Mouse (Mus musculus) left cerebral cortex, postnatal 36 days (tissue): Measurements from ENCODE around the gene Cmip. TPM values are rescaled to one million over a fixed set of nuclear protein-coding genes. Genes with fewer than 3 reads are reported as not detected.

ENCODE experiments used
- DNase-seq, 2 experiments: peaks; one replicate each; pipeline ENCODE4 v3.0.0; 2021 to 2022; ENCODE audit warnings: low spot score in 2 of 2, mixed read lengths in 1 of 2
- intact Hi-C: fragments of 180-260 bp; cut with DNase I; formaldehyde crosslinking; loops from one replicate; pipeline ENCODE4 v1.15.1; 2025
- total RNA-seq, 2 experiments: library from RNA; stranded (reverse); gene quantifications; 2 replicates each; pipeline ENCODE4 v1.2.3; 2021

The Cmip gene
- total RNA-seq, 2 experiments from 2014 or later: 333 to 339 TPM

GRCm38 (mm10) chr8:117469431-117470341 lies 212.8 kb downstream of the Cmip start:
- no peak for DNase-seq
- intact Hi-C loops: loop anchor here (5.0 to 10.0 kb wide), 2 partner anchors 82 to 215 kb away; partner anchors contain the start of gene Cmip

DNA sequence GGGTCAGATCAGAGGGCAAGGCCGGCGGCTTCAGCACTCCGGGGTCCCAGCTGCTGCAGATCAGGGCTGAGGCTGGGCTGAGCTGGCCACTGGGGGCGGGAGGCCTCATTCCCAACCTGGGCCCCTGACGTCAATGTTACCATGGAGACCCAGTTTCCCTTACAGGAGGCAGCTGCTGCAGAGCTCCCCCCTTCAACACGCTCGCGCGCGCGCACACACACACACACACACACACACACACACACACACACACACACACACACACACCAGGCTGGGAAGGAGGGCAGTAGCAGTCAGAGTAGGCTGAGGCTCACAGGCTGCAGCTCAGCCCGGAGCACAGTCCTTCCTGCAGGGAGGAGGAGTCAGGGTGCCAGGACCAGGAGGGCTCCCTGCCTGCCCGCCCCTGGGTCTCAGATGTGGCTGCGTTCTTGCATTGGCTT lies 213.5 kb downstream of the Cmip start:
- intact Hi-C loops: no loop called here
- DNase-seq: peak; percentile 85 to 88

DNA sequence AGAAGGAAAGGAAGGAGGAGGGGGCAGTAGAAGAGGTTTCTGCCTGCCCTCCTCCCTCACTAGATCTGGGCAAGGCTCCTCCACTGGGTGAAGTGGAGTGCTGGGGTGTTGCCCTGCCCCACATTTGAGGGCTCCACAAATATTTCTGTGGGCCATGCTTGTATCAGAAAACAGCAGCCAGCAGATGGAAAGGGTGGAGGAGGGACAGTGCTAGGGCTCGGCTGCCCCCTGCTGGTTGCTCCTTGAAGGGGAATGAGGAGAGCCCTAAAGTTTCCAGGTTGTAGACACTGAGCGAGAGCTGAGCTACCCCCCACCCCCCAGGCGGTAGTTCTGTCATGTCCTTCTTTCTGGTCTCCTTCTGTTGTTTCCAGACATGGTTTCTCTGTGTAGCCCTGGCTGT lies 214.3 kb downstream of the Cmip start:
- intact Hi-C loops: no loop called here
- peak; percentile 66 to 70 for DNase-seq

DNA sequence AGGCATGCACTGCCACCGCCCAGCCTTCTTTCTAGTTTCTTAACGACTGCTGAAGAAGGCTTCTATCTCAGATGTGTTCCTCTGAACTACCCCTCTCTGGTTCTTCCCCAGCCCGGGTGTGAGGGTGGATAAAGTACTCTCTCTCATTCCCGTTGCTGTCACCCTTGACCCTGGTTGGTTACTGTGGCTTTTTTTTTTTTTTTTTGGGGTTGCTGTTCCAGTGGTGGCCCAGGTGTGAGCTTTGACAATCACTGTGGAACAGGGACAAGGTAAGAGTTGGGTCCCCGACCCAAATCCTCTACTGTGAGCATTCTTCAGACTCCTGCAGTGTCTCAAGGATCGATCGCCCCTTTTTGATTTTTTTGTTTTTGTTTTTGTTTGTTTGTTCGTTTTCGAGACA lies 214.8 kb downstream of the Cmip start:
- no peak for DNase-seq
- intact Hi-C loops: no loop called here

- DNase-seq: no peak
- intact Hi-C loops: no loop called here
Measured at GRCm38 (mm10) chr8:117472332-117472731, 215.5 kb downstream of the Cmip start.

DNA sequence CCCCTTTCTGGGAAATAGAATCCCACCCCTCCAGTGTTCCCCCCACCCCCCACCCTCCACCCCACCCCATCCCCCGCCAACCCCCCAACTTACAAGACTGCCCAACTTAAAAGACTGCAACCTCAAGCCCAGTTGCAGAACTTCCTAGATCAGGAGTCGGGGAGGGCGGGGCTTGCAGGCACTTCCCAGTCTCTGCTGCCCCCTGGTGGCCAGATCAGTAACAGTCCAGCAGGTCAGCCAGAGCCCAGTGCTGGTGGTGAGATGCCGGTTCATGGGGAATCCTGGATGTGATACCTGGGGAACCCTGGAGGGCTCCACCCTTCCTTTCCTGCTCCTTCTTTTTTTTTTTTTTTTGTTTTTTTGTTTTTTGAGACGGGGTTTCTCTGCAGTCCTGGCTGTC lies 218.1 kb downstream of the Cmip start:
- intact Hi-C loops: loop anchor here (1.0 to 5.0 kb wide), 4 partner anchors 72 to 533 kb away; partner anchors contain the start of gene Atmin
- peak; percentile 84 to 90 for DNase-seq

- intact Hi-C loops: loop anchor here (1.0 to 5.0 kb wide), 5 partner anchors 71 to 534 kb away; partner anchors contain the start of gene Atmin
- no peak for DNase-seq
Measured at GRCm38 (mm10) chr8:117475819-117476218, 219.0 kb downstream of the Cmip start.

DNA sequence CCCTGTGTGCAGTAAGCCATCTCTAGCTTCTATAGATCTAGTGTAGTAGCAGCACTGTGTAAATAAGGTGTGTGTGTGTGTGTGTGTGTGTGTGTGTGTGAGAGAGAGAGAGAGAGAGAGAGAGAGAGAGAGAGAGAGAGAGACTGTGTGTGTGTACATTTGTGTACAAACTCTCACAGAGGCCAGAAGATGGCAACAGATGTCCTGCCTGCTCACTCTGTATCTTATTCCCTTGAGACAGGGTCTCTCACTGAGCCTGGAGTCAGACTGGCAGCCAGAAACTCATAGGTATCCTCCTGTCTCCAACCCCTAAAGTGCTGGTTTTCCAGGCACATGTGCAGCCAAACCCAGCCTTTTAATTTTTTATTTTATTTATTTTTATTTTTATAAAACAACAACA lies 221.2 kb downstream of the Cmip start:
- DNase-seq: no peak
- intact Hi-C loops: loop anchor here (5.0 kb wide), 2 partner anchors 69 to 536 kb away; partner anchors contain the start of gene Atmin

DNA sequence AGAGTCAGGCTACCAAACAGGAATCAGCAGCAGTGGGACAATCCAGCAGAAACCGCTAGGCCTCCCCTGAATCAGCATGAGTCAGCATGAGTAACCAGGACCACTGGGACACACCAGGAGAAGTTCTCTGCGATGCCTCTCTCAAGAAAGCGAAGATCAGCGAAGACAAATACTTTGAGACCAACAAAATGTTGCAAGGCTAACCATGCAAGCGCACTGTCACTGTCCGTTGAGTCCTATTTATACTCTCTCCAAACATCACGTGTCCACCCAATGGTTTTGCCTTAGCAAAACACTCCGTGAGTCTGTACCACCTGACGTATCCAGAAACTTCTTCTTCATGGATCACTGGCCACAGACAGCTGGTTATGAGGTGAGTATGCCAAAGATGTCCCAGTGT lies 223.1 kb downstream of the Cmip start:
- no peak for DNase-seq
- intact Hi-C loops: loop anchor here (5.0 kb wide), 2 partner anchors 67 to 538 kb away; partner anchors contain the start of gene Atmin

DNA sequence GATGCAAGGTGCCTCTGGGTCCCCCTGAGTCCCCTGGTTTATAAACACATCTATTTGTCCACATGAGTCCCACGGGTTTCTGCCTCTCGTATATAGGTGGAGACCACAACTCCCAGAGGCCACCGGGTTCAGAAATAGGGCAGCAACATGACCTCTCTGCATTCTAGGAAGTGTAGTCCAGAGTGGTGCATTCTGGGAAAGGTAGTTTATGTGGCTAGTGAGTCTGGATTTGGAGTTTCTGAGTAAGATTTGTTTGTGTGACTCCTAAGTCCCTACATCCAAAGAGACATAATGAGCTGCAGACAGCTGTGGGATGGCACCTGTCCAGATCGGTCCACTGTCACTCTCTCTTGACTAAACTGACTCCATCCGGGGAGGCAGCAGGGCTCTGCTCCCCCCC lies 223.7 kb downstream of the Cmip start:
- no peak for DNase-seq
- intact Hi-C loops: no loop called here

DNA sequence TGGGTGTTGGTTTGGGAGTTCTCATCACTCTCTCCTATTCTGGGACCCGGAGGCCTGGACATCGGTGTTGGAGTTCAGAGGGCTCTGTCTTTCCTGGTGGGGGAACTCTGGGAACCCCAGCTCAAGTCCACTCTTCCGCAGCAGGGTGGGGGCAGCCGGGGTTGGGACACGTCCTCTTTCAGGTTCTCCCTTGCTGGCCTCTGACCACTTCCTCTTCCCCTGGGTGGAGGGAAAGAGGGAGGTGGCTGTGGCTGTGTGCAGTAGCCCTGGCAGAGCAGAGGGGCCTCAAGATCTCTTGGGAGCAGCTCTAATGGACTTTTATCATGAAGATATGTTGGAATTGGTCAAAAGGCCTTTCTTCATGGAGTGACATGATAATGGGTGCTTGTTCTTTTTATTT lies 225.0 kb downstream of the Cmip start:
- intact Hi-C loops: no loop called here
- DNase-seq: no peak

DNA sequence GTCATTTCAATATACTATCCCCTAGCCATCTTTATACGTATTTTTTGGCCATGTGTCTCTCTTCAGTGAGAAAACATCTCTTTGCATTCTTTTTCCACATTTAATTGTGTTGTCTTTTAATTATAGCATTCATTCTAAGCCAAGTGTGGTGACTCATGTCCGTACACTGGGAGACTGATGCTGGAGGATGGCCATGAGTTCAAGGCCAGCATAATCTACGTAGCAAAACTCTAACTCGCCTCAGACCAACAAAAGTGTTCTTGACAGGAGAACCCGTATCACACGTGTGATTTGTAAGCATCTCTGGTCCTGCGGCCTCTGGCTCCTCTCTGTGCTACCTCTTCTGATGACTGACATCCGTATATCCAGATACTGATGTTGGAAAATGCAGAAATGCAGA lies 227.9 kb downstream of the Cmip start:
- intact Hi-C loops: no loop called here
- no peak for DNase-seq

GRCm38 (mm10) chr8:117485316-117485715 lies 228.5 kb downstream of the Cmip start:
- intact Hi-C loops: no loop called here
- no peak for DNase-seq

GRCm38 (mm10) chr8:117488246-117489005 lies 231.6 kb downstream of the Cmip start:
- DNase-seq: no peak
- intact Hi-C loops: no loop called here

DNA sequence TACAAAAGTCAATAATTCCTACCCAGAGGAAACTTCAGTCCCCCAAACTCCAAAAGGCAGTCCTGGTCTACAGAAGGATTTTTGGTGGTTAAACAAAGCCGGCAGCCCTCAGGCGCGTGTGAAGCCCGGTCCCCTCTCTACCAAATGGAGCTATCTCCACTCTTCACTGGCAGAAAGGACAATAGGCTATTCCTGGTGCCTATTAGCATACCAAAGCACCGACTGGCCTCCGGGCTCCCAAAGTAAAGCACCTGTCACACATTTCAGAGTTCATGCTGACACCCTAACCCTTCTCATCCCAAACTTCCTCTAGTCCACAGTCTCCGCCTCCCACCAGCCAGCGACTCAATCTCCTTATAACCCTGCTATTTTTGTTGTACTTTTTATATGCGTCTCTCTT lies 236.7 kb downstream of the Cmip start:
- no peak for DNase-seq
- intact Hi-C loops: no loop called here

DNA sequence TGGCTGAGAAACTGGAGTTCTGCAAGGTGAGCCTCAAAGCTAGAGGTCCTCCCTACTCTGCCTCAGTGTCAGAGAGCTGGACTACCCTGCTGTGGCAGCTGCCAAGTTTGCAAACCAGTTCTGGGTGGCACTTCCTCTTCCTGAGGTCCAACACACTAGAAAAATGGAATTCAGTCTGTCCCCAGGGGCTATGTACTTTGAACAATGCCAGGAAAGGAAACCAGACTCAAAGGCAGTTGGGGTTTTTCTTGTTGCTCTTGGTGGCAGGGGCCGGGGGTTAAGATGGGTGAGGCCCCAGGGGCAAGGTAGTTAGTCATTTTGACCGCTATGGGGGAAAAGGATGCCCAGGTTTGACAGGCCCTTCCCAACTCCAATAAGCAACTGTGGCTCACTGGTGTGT lies 238.0 kb downstream of the Cmip start:
- intact Hi-C loops: no loop called here
- no peak for DNase-seq

DNA sequence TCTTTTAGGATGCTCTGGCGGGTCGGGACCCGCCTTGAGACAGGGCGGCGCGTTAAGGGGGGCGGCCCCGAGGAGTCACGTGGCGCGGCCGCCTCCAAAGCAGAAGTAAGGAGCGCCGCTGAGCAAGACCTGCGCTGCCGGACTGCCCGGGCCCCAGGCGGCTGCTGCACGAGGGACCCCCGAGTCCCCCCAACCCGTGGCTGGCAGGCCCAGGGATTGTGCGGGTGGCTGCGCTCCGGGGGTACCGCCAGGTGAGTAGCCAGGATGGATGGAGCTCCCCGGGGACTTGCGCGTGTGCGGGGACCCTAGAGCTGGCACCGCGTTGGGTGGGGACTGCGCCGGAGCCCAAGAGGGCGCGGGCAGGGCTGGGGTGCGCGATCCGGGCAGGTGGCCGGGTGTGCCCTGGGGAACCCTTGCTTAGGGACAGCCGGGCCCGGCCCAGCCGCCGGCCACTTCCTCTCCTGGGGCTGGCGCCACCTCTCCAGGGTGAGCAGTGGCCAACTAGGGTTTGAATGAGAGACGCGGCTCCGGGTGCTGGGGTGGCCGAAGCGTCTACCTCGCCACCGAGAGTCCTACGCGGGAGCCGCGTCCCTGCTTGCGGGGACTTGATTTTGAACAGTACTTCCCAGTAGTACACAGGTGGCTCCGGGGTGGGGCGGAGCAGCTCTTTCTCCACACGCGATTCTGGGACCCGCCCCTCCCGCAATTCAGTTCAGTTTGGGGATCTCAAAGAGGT lies 241.5 kb downstream of the Cmip start, which contains the start of gene Plcg2:
Gene Plcg2, plus strand, starts transcription at position 113 of the 736 bp plus-strand sequence.
- DNase-seq: peak in 1 of 2 experiments; percentile 22

GRCm38 (mm10) chr8:117498915-117499540 lies 242.2 kb downstream of the Cmip start:
- DNase-seq: no peak
- intact Hi-C loops: no loop called here

More for the DNA sequence above, 241.5 kb downstream of the Cmip start, which contains the start of gene Plcg2:
- intact Hi-C loops: no loop called here

GRCm38 (mm10) chr8:117500232-117500823 lies 243.5 kb downstream of the Cmip start:
- intact Hi-C loops: no loop called here
- no peak for DNase-seq
